Comparison of ENCODE assay signal across 8 mouse cellular contexts in genomic region chr11:106789649-106790048, GRCm38 (mm10). TPM values are rescaled to one million over a fixed set of nuclear protein-coding genes. Genes with fewer than 3 reads are reported as not detected.
A peak's percentile ranks its signal among the peaks of the same experiment; 100 is the strongest.
DNase-seq lines count a peak whose midpoint lies in the region; ATAC-seq and TF ChIP-seq lines count a peak whose summit lies in the region.

No protein-coding gene starts in this region.

- H3K4me1 ChIP-seq in cerebellum, adult 2 months (ENCODE audit: control insufficient read depth, insufficient read depth, low read length) = no peaks in the 10 kb centered on the region
- 0 out of 2 replicates have a peak, but pooled peaks cover 2% of the 10 kb centered on the region for H3K4me1 ChIP-seq in thymus, adult 2 months (replicated peaks; ENCODE audit: control insufficient read depth, insufficient read depth, low read length)
- H3K4me1 ChIP-seq in limb, embryonic 11.5 days (ENCODE audit: control insufficient read depth, insufficient read depth, low read length) = no peaks in the 10 kb centered on the region

- H3K27me3 ChIP-seq in cerebellum, adult 2 months (ENCODE audit: control insufficient read depth, insufficient read depth, low read length) = no peaks in the 10 kb centered on the region
- no peaks in the 10 kb centered on the region for H3K27me3 ChIP-seq in thymus, adult 2 months (ENCODE audit: control insufficient read depth, insufficient read depth, low read length)
- H3K27me3 ChIP-seq in limb, embryonic 11.5 days (ENCODE audit: control insufficient read depth, insufficient read depth, low read length) = no peaks in the 10 kb centered on the region

- H3K4me3 ChIP-seq in cerebellum, adult 2 months (replicated peaks; ENCODE audit: insufficient read depth, low read depth, low read length) = peak overlapping the region; percentile 87
- peak overlapping the region; percentile 63 for H3K4me3 ChIP-seq in thymus, adult 2 months (ENCODE audit: control insufficient read depth, insufficient read depth, low read length)
- H3K4me3 ChIP-seq in limb, embryonic 11.5 days (ENCODE audit: low read depth, low read length) = peak overlapping the region; percentile 92

- 0% methylated on average over 6 of the region's 6 CpGs for WGBS in cerebellum, adult 2 months
- WGBS in thymus, adult 2 months = 2% methylated on average over 6 of the region's 6 CpGs
- WGBS in limb, embryonic 11.5 days = 2% methylated on average over 6 of the region's 6 CpGs

- peak overlapping the region; percentile 80 for H3K9ac ChIP-seq in limb, embryonic 11.5 days (ENCODE audit: low read length)

- H3K36me3 ChIP-seq in thymus, adult 2 months (ENCODE audit: control insufficient read depth, insufficient read depth, low read length) = peaks cover 39% of the 10 kb centered on the region
- H3K36me3 ChIP-seq in limb, embryonic 11.5 days (ENCODE audit: control insufficient read depth, insufficient read depth, low read length) = no peaks in the 10 kb centered on the region

- TF ChIP-seq POLR2A in cerebellum, adult 2 months (IDR thresholded peaks at IDR 0.05; ENCODE audit: borderline replicate concordance, insufficient read depth, low read length) = no peak
- TF ChIP-seq POLR2A in thymus, adult 2 months (IDR thresholded peaks at IDR 0.05; ENCODE audit: control insufficient read depth, extremely low read depth, insufficient read depth, low read length, poor library complexity) = no peak

- TF ChIP-seq CTCF in cerebellum, adult 2 months (IDR thresholded peaks at IDR 0.05; ENCODE audit: borderline replicate concordance, insufficient read depth, low read depth, low read length) = no peak
- no peak for TF ChIP-seq CTCF in thymus, adult 2 months (IDR thresholded peaks at IDR 0.05; ENCODE audit: borderline replicate concordance, control insufficient read depth, extremely low read depth, insufficient read depth, low read length, poor library complexity)

- peak overlapping the region; percentile 71 for H3K4me2 ChIP-seq in limb, embryonic 11.5 days (ENCODE audit: low read depth, severe bottlenecking)

- no peaks in the 10 kb centered on the region for H3K9me3 ChIP-seq in limb, embryonic 11.5 days (ENCODE audit: control insufficient read depth, low read length)

- ATAC-seq in cerebellum, adult (ENCODE audit: insufficient number of reproducible peaks, low FRiP score, low TSS enrichment) = no peak
- ATAC-seq in limb, embryonic 11.5 days (ENCODE audit: insufficient number of reproducible peaks, low FRiP score, low TSS enrichment, low read depth) = peak; percentile 1; the same call in 1 of the 2 replicates

- H3K27ac ChIP-seq in cerebellum, adult 2 months (ENCODE audit: insufficient read depth, low read length) = peak overlapping the region; percentile 75
- H3K27ac ChIP-seq in thymus, adult 2 months (ENCODE audit: control insufficient read depth, insufficient read depth, low read length) = no peak overlapping the region
- peak overlapping the region; percentile 94 for H3K27ac ChIP-seq in limb, embryonic 11.5 days (replicated peaks; ENCODE audit: low read depth, low read length)

- DNase-seq in cerebellum, adult 2 months = peak in 1 of 2 experiments; percentile 45
- DNase-seq in thymus, adult 2 months = no peak
- no peak for DNase-seq in thymus, postnatal 14 days
- DNase-seq in limb, embryonic 11.5 days (ENCODE audit: low spot score) = no peak
- peak; percentile 55 for DNase-seq in retina, embryonic 14.5 days (ENCODE audit: low spot score)
- no peak for DNase-seq in right cerebral cortex, postnatal 10 days (ENCODE audit: low spot score in 2 of 2)
- no peak for DNase-seq in layer of hippocampus, postnatal 10 days (ENCODE audit: low spot score in 2 of 2)

RNA-seq across cellular contexts. Expression of gene Cep95, which starts 0.6 kb away (rescaled TPM):
- polyA plus RNA-seq in cerebellum, adult 2 months (2012; rRNA removed) = 31.8 and 37.1 TPM in 2 replicates
- 9.0 and 10.4 TPM in 2 replicates for polyA plus RNA-seq in thymus, adult 2 months (2012; rRNA removed)
- polyA plus RNA-seq in limb, embryonic 11.5 days (2014; fragmentation: Nextera tagmentation; extraction: Ambion mirVana) = 22.5 and 24.5 TPM in 2 replicates
- total RNA-seq in layer of hippocampus, postnatal 10 days (2021) = 10 to 100 TPM; 11.3 to 12.9 TPM

RNA-seq across cellular contexts. Expression of gene Ddx5, which starts 0.7 kb away (rescaled TPM):
- polyA plus RNA-seq in cerebellum, adult 2 months (2012; rRNA removed) = 676 and 721 TPM in 2 replicates
- polyA plus RNA-seq in thymus, adult 2 months (2012; rRNA removed) = 722 and 855 TPM in 2 replicates
- 501 and 510 TPM in 2 replicates for polyA plus RNA-seq in limb, embryonic 11.5 days (2014; fragmentation: Nextera tagmentation; extraction: Ambion mirVana)
- total RNA-seq in layer of hippocampus, postnatal 10 days (2021) = 100 to 1,000 TPM; 692 to 786 TPM

RNA-seq across cellular contexts. Expression of gene Polg2, which starts 10.3 kb away (rescaled TPM):
- 11.7 and 12.7 TPM in 2 replicates for polyA plus RNA-seq in cerebellum, adult 2 months (2012; rRNA removed)
- 11.1 and 11.8 TPM in 2 replicates for polyA plus RNA-seq in thymus, adult 2 months (2012; rRNA removed)
- 11.3 and 11.4 TPM in 2 replicates for polyA plus RNA-seq in limb, embryonic 11.5 days (2014; fragmentation: Nextera tagmentation; extraction: Ambion mirVana)
- total RNA-seq in layer of hippocampus, postnatal 10 days (2021) = 1 to 10 TPM; 3.9 to 5.6 TPM

RNA-seq across cellular contexts. Expression of gene Milr1, which starts 38.6 kb away (rescaled TPM):
- 0.10 and 0.30 TPM in 2 replicates for polyA plus RNA-seq in cerebellum, adult 2 months (2012; rRNA removed)
- 2.8 and 3.6 TPM in 2 replicates for polyA plus RNA-seq in thymus, adult 2 months (2012; rRNA removed)
- polyA plus RNA-seq in limb, embryonic 11.5 days (2014; fragmentation: Nextera tagmentation; extraction: Ambion mirVana) = 0.89 and 1.4 TPM in 2 replicates
- 1 to 10 TPM in 1 of 2 experiments, under 1 TPM in 1; 0.62 to 1.3 TPM for total RNA-seq in layer of hippocampus, postnatal 10 days (2021)

RNA-seq across cellular contexts. Expression of gene Pecam1, which starts 39.2 kb away (rescaled TPM):
- 15.8 and 16.2 TPM in 2 replicates for polyA plus RNA-seq in cerebellum, adult 2 months (2012; rRNA removed)
- 56.6 and 57.9 TPM in 2 replicates for polyA plus RNA-seq in thymus, adult 2 months (2012; rRNA removed)
- 24.8 and 26.0 TPM in 2 replicates for polyA plus RNA-seq in limb, embryonic 11.5 days (2014; fragmentation: Nextera tagmentation; extraction: Ambion mirVana)
- total RNA-seq in layer of hippocampus, postnatal 10 days (2021) = 10 to 100 TPM; 18.5 to 19.7 TPM
